Mouse (Mus musculus) adrenal gland, adult 18-20 months (tissue): ENCODE measurements at regions not wholly inside any gene's neighbourhood (a gene's known extent, or its start where the extent isn't known, plus 50 kb on each side); places are given as distances from the start of the nearest gene placed in this dataset.
"Not testable (repeated sequence)": the region's sequence is repeated elsewhere in the genome, so short reads cannot be mapped to it uniquely, and the experiment has no call there.

Experiments
- DNase-seq, 2 experiments: peaks; one replicate each; pipeline ENCODE4 v3.0.0; 2021 to 2022; ENCODE audit warnings: low spot score in 2 of 2

GRCm38 (mm10) chr3:117265790-117266189, 94.9 kb downstream of the Plppr4 start:
- DNase-seq, result no peak

- DNase-seq, result no peak
These were observed 112.8 kb downstream of the Plppr4 start for GRCm38 (mm10) chr3:117247833-117248232.

- DNase-seq, result no peak
These were observed 118.9 kb downstream of the Plppr4 start for GRCm38 (mm10) chr3:117241810-117242209.

- no peak for DNase-seq
These were observed 134.1 kb downstream of the Plppr4 start for GRCm38 (mm10) chr3:117226616-117227015.

GRCm38 (mm10) chr3:117225041-117225440, 135.6 kb downstream of the Plppr4 start:
- DNase-seq, result no peak

- no peak for DNase-seq
These were observed 142.7 kb downstream of the Plppr4 start for GRCm38 (mm10) chr3:117217952-117218351.

- DNase-seq, result no peak
These were observed 168.8 kb downstream of the Plppr4 start for GRCm38 (mm10) chr3:117191903-117192302.

GRCm38 (mm10) chr3:117188782-117189500, 171.7 kb downstream of the Plppr4 start:
- no peak for DNase-seq

GRCm38 (mm10) chr3:117183654-117184184, 177.0 kb downstream of the Plppr4 start:
- no peak for DNase-seq

- no peak for DNase-seq
These were observed 190.9 kb downstream of the Plppr4 start for GRCm38 (mm10) chr3:117169740-117170139.

GRCm38 (mm10) chr3:117163046-117163445, 194.3 kb upstream of the Palmd start:
- no peak for DNase-seq

GRCm38 (mm10) chr3:117160689-117161088, 191.9 kb upstream of the Palmd start:
- DNase-seq, result not testable (repeated sequence)

- DNase-seq, result no peak
These were observed 186.5 kb upstream of the Palmd start for GRCm38 (mm10) chr3:117155274-117155673.

- DNase-seq, result no peak
These were observed 184.3 kb upstream of the Palmd start for GRCm38 (mm10) chr3:117153011-117153473.

- no peak for DNase-seq
These were observed 183.6 kb upstream of the Palmd start for GRCm38 (mm10) chr3:117152414-117152813.

GRCm38 (mm10) chr3:117147414-117147813, 178.6 kb upstream of the Palmd start:
- no peak for DNase-seq

- peak in 1 of 2 experiments; percentile 11 for DNase-seq
These were observed 171.0 kb upstream of the Palmd start for GRCm38 (mm10) chr3:117139835-117140234.

GRCm38 (mm10) chr3:117138720-117139119, 169.9 kb upstream of the Palmd start:
- no peak for DNase-seq

- no peak for DNase-seq
These were observed 164.1 kb upstream of the Palmd start for GRCm38 (mm10) chr3:117132897-117133296.

- DNase-seq, result no peak
These were observed 153.4 kb upstream of the Palmd start for GRCm38 (mm10) chr3:117122211-117122610.

GRCm38 (mm10) chr3:117120086-117121055, 151.6 kb upstream of the Palmd start:
- peak in 1 of 2 experiments; percentile 31 for DNase-seq

GRCm38 (mm10) chr3:117119576-117119975, 150.8 kb upstream of the Palmd start:
- no peak for DNase-seq
